Mouse (Mus musculus) right cerebral cortex, postnatal 10 days (tissue): Measurements from ENCODE around the gene Dmap1.

Source experiments
- DNase-seq, 2 experiments: peaks; one replicate each; pipeline ENCODE4 v3.0.0; 2021; ENCODE audit warnings: low spot score in 2 of 2

The Dmap1 gene

GRCm38 (mm10) chr4:117681931-117682461 is at the start of gene Dmap1:
TSS of gene Dmap1 (minus strand) at chr4:117682273.
- peak; percentile 88 to 90 for DNase-seq

- no peak for DNase-seq
Observed at GRCm38 (mm10) chr4:117724112-117724511, 42.0 kb upstream of the Dmap1 start, which contains the start of gene Gm12845. TSS of gene Gm12845 (plus strand) at chr4:117724412.

GRCm38 (mm10) chr4:117713303-117714098 is 31.4 kb upstream of the Dmap1 start:
- DNase-seq = no peak

GRCm38 (mm10) chr4:117712314-117712713 is 30.2 kb upstream of the Dmap1 start:
- DNase-seq = no peak

GRCm38 (mm10) chr4:117708780-117709550 is 26.9 kb upstream of the Dmap1 start:
- no peak for DNase-seq

- peak; percentile 66 to 73 for DNase-seq
Observed at GRCm38 (mm10) chr4:117705361-117705760, 23.3 kb upstream of the Dmap1 start.

- peak in 1 of 2 experiments; percentile 5 for DNase-seq
Observed at GRCm38 (mm10) chr4:117686354-117686753, 4.3 kb upstream of the Dmap1 start.

GRCm38 (mm10) chr4:117683048-117683768 is 1.1 kb upstream of the Dmap1 start:
- DNase-seq = peak in 1 of 2 experiments; percentile 4

GRCm38 (mm10) chr4:117682463-117682862 is 390 bp upstream of the Dmap1 start:
- DNase-seq = no peak

GRCm38 (mm10) chr4:117680963-117681362 is 1.1 kb downstream of the Dmap1 start:
- DNase-seq = no peak

- DNase-seq = peak; percentile 80 to 88
Observed at GRCm38 (mm10) chr4:117676903-117677302, 5.2 kb downstream of the Dmap1 start.

GRCm38 (mm10) chr4:117673901-117674300 is 8.2 kb downstream of the Dmap1 start:
- no peak for DNase-seq

- DNase-seq = peak in 1 of 2 experiments; percentile 20
Observed at GRCm38 (mm10) chr4:117672042-117672441, 10.0 kb downstream of the Dmap1 start.

GRCm38 (mm10) chr4:117669874-117670273 is 12.2 kb downstream of the Dmap1 start:
- peak in 1 of 2 experiments; percentile 25 for DNase-seq

- DNase-seq = no peak
Observed at GRCm38 (mm10) chr4:117666054-117666453, 16.0 kb downstream of the Dmap1 start.

GRCm38 (mm10) chr4:117665531-117665930 is 16.5 kb downstream of the Dmap1 start:
- peak; percentile 82 to 85 for DNase-seq

GRCm38 (mm10) chr4:117664411-117665137 is 17.5 kb downstream of the Dmap1 start:
- no peak for DNase-seq

GRCm38 (mm10) chr4:117660001-117660400 is 22.1 kb downstream of the Dmap1 start:
- no peak for DNase-seq

- DNase-seq = peak in 1 of 2 experiments; percentile 37
Observed at GRCm38 (mm10) chr4:117658582-117659444, 23.3 kb downstream of the Dmap1 start.

GRCm38 (mm10) chr4:117657646-117658045 is 24.4 kb downstream of the Dmap1 start:
- DNase-seq = peak; percentile 76 to 85
